In genomic region chr13:31808116-31808803, GRCm38 (mm10) we compare ENCODE assay signal across 8 mouse cellular contexts. TPM values are rescaled to one million over a fixed set of nuclear protein-coding genes. Genes with fewer than 3 reads are reported as not detected.
DNase-seq lines count a peak whose midpoint lies in the region; ATAC-seq and TF ChIP-seq lines count a peak whose summit lies in the region.

No protein-coding gene starts in this region.

- H3K4me3 ChIP-seq in forebrain, embryonic 16.5 days (replicated peaks; ENCODE audit: low read length): peak overlapping the region; percentile 46
- H3K4me3 ChIP-seq in intestine, embryonic 14.5 days (ENCODE audit: low read depth, low read length): peak overlapping the region; percentile 51
- peak overlapping the region; percentile 51 for H3K4me3 ChIP-seq in liver, postnatal 0 days (ENCODE audit: low read depth, low read length)

- H3K36me3 ChIP-seq in forebrain, embryonic 16.5 days (ENCODE audit: control insufficient read depth, insufficient read depth): no peaks in the 10 kb centered on the region
- H3K36me3 ChIP-seq in intestine, embryonic 14.5 days (ENCODE audit: control insufficient read depth, insufficient read depth, low read length): no peaks in the 10 kb centered on the region
- H3K36me3 ChIP-seq in liver, postnatal 0 days (replicated peaks; ENCODE audit: insufficient read depth, low read length): no peaks in the 10 kb centered on the region

- peaks cover 46% of the 10 kb centered on the region for H3K27me3 ChIP-seq in forebrain, embryonic 16.5 days (replicated peaks; ENCODE audit: control insufficient read depth, insufficient read depth, low read length)
- peaks cover 97% of the 10 kb centered on the region for H3K27me3 ChIP-seq in intestine, embryonic 14.5 days (replicated peaks; ENCODE audit: control insufficient read depth, insufficient read depth, low read length)
- peaks cover 93% of the 10 kb centered on the region for H3K27me3 ChIP-seq in liver, postnatal 0 days (ENCODE audit: insufficient read depth, low read length)

- no peak for TF ChIP-seq EP300 in liver, postnatal 0 days (IDR thresholded peaks at IDR 0.05; ENCODE audit: low read depth)

- no peak overlapping the region for H3K27ac ChIP-seq in forebrain, embryonic 16.5 days (ENCODE audit: low read length)
- H3K27ac ChIP-seq in intestine, embryonic 14.5 days (ENCODE audit: low read depth): no peak overlapping the region
- no peak overlapping the region for H3K27ac ChIP-seq in liver, postnatal 0 days (ENCODE audit: low read depth)

- H3K9ac ChIP-seq in forebrain, embryonic 16.5 days (replicated peaks; ENCODE audit: low read depth, low read length): peak overlapping the region; percentile 39
- peak overlapping the region; percentile 34 for H3K9ac ChIP-seq in intestine, embryonic 14.5 days (ENCODE audit: low read length)
- no peak overlapping the region for H3K9ac ChIP-seq in liver, postnatal 0 days (replicated peaks)

- no peaks in the 10 kb centered on the region for H3K9me3 ChIP-seq in forebrain, embryonic 16.5 days (ENCODE audit: control insufficient read depth, low read length)
- no peaks in the 10 kb centered on the region for H3K9me3 ChIP-seq in intestine, embryonic 14.5 days (ENCODE audit: control insufficient read depth, low read length)
- H3K9me3 ChIP-seq in liver, postnatal 0 days (ENCODE audit: low read length): no peaks in the 10 kb centered on the region

- peak overlapping the region; percentile 9; the same call in 1 of the 2 replicates for H3K4me2 ChIP-seq in forebrain, embryonic 16.5 days (ENCODE audit: low read length)
- H3K4me2 ChIP-seq in intestine, embryonic 14.5 days (ENCODE audit: low read length): peak overlapping the region; percentile 94
- peak overlapping the region; percentile 70 for H3K4me2 ChIP-seq in liver, postnatal 0 days (ENCODE audit: low read depth, low read length)

- no peak for ATAC-seq in forebrain, embryonic 16.5 days
- ATAC-seq in intestine, embryonic 14.5 days (replicated peaks; ENCODE audit: low FRiP score, low TSS enrichment, low read depth): no peak
- ATAC-seq in liver, postnatal 0 days: no peak

- DNase-seq in cerebellum, postnatal 25 days: peak; percentile 26 to 31
- no peak for DNase-seq in cerebellum, adult 9-11 months
- peak; percentile 61 for DNase-seq in ZHBTc4 (ENCODE audit: low read depth, low spot score)
- DNase-seq in intestine, embryonic 14.5 days (ENCODE audit: low spot score): peak; percentile 80
- peak; percentile 41 for DNase-seq in liver, postnatal 0 days
- DNase-seq in retina, embryonic 14.5 days (ENCODE audit: low spot score): peak; percentile 51
- no peak for DNase-seq in layer of hippocampus, postnatal 36 days

- peak; percentile 25; the same call in 1 of the 2 replicates for TF ChIP-seq CTCF in liver, postnatal 0 days (IDR thresholded peaks at IDR 0.05; ENCODE audit: low read depth)

- H3K4me1 ChIP-seq in forebrain, embryonic 16.5 days (replicated peaks; ENCODE audit: control insufficient read depth, insufficient read depth, low read length): peaks cover 33% of the 10 kb centered on the region
- peaks cover 7% of the 10 kb centered on the region for H3K4me1 ChIP-seq in intestine, embryonic 14.5 days (replicated peaks; ENCODE audit: control insufficient read depth, insufficient read depth, low read length)
- H3K4me1 ChIP-seq in liver, postnatal 0 days (ENCODE audit: insufficient read depth): peaks cover 19% of the 10 kb centered on the region

- WGBS in forebrain, embryonic 16.5 days: under 1% methylated on average over 49 of the region's 73 CpGs
- WGBS in intestine, embryonic 14.5 days: under 1% methylated on average over 70 of the region's 73 CpGs
- WGBS in liver, postnatal 0 days (ENCODE audit: insufficient replicate concordance): 4% methylated on average over 54 of the region's 73 CpGs

RNA-seq across cellular contexts. Expression of gene Foxc1, which starts 1.8 kb away (rescaled TPM):
- 0.57 and 1.1 TPM in 2 replicates for polyA plus RNA-seq in forebrain, embryonic 16.5 days (2015; fragmentation: Nextera tagmentation; extraction: Ambion mirVana)
- 0.17 and 0.18 TPM in 2 replicates for polyA plus RNA-seq in intestine, embryonic 14.5 days (2014; fragmentation: Nextera tagmentation; extraction: Ambion mirVana)
- 0.02 TPM in 1 of 2 replicates, not detected in the other for polyA plus RNA-seq in liver, postnatal 0 days (2015; fragmentation: Nextera tagmentation; extraction: Ambion mirVana)
- total RNA-seq in layer of hippocampus, postnatal 36 days (2021): 1 to 10 TPM; 3.3 to 4.6 TPM

Comparison
In these comparisons a context has a peak if more than half of its experiments do, and no peak if none do; other contexts are left out.
1. DNase-seq: peak in cerebellum, postnatal 25 days (2 of 2), ZHBTc4 (single experiment), intestine, embryonic 14.5 days (single experiment), liver, postnatal 0 days (single experiment) and retina, embryonic 14.5 days (single experiment); none in cerebellum, adult 9-11 months (single experiment) and layer of hippocampus, postnatal 36 days (0 of 2).
2. H3K4me2 ChIP-seq: peak in every context shown above with its lines; median percentile 94 in intestine, embryonic 14.5 days; 70 in liver, postnatal 0 days; 9 in forebrain, embryonic 16.5 days.
3. Peak in every context shown above with its lines, with median percentiles within 50 percentile points of each other: H3K4me3 ChIP-seq.